In genomic region chr7:102245775-102246174, GRCm38 (mm10) we compare ENCODE assay signal across 7 mouse cellular contexts. TPM values are rescaled to one million over a fixed set of nuclear protein-coding genes. Genes with fewer than 3 reads are reported as not detected.
DNase-seq lines count a peak whose midpoint lies in the region; ATAC-seq and TF ChIP-seq lines count a peak whose summit lies in the region.

No protein-coding gene starts in this region.

- H3K27me3 ChIP-seq in limb, embryonic 11.5 days (ENCODE audit: control insufficient read depth, insufficient read depth, low read length), result no peaks in the 10 kb centered on the region
- H3K27me3 ChIP-seq in neural tube, embryonic 13.5 days, result no peaks in the 10 kb centered on the region

- no peak overlapping the region; the same call in 1 of the 2 replicates for H3K4me3 ChIP-seq in layer of hippocampus, adult 2 months
- H3K4me3 ChIP-seq in limb, embryonic 11.5 days (ENCODE audit: low read depth, low read length), result no peak overlapping the region
- no peak overlapping the region for H3K4me3 ChIP-seq in neural tube, embryonic 13.5 days

- peaks cover 30% of the 10 kb centered on the region for H3K4me1 ChIP-seq in limb, embryonic 11.5 days (ENCODE audit: control insufficient read depth, insufficient read depth, low read length)
- H3K4me1 ChIP-seq in neural tube, embryonic 13.5 days (replicated peaks), result peaks cover 54% of the 10 kb centered on the region

- no peak for ATAC-seq in limb, embryonic 11.5 days (ENCODE audit: insufficient number of reproducible peaks, low FRiP score, low TSS enrichment, low read depth)
- no peak for ATAC-seq in neural tube, embryonic 13.5 days (ENCODE audit: low read depth)

- H3K36me3 ChIP-seq in limb, embryonic 11.5 days (ENCODE audit: control insufficient read depth, insufficient read depth, low read length), result peaks cover 5% of the 10 kb centered on the region; the same call in 1 of the 2 replicates
- H3K36me3 ChIP-seq in neural tube, embryonic 13.5 days, result peaks cover 5% of the 10 kb centered on the region

- peak overlapping the region; percentile 97 for H3K27ac ChIP-seq in layer of hippocampus, adult 2 months
- H3K27ac ChIP-seq in limb, embryonic 11.5 days (replicated peaks; ENCODE audit: low read depth, low read length), result no peak overlapping the region
- H3K27ac ChIP-seq in neural tube, embryonic 13.5 days (replicated peaks), result peak overlapping the region; percentile 28; the same call in 1 of the 2 replicates

- H3K9me3 ChIP-seq in limb, embryonic 11.5 days (ENCODE audit: control insufficient read depth, low read length), result no peaks in the 10 kb centered on the region
- H3K9me3 ChIP-seq in neural tube, embryonic 13.5 days, result no peaks in the 10 kb centered on the region

- peak in 1 of 2 experiments; percentile 51 for DNase-seq in layer of hippocampus, adult 2 months (ENCODE audit: low spot score in 2 of 2)
- DNase-seq in layer of hippocampus, adult 9-10 months (ENCODE audit: low spot score), result no peak
- DNase-seq in adipocyte (ENCODE audit: low spot score), result peak; percentile 22
- DNase-seq in gastrocnemius, postnatal 36 days, result peak; percentile 29 to 33
- DNase-seq in limb, embryonic 11.5 days (ENCODE audit: low spot score), result no peak
- DNase-seq in testis, postnatal 10 days (ENCODE audit: low spot score), result no peak

- peak overlapping the region; percentile 12; the same call in 1 of the 2 replicates for H3K9ac ChIP-seq in limb, embryonic 11.5 days (ENCODE audit: low read length)
- no peak overlapping the region for H3K9ac ChIP-seq in neural tube, embryonic 13.5 days

- H3K4me2 ChIP-seq in limb, embryonic 11.5 days (ENCODE audit: low read depth, severe bottlenecking), result no peak overlapping the region
- H3K4me2 ChIP-seq in neural tube, embryonic 13.5 days, result no peak overlapping the region

- TF ChIP-seq CTCF in layer of hippocampus, adult 2 months (conservative IDR thresholded peaks at IDR 0.05), result no peak

- intact Hi-C loops in gastrocnemius, postnatal 36 days (cut with DNase I), result no loop called here

- WGBS in limb, embryonic 11.5 days, result 16% methylated on average over 1 of the region's 1 CpGs
- WGBS in neural tube, embryonic 13.5 days, result 13% methylated on average over 1 of the region's 1 CpGs

RNA-seq across cellular contexts. Expression of gene Rhog, which starts 10.1 kb away (rescaled TPM):
- 10 to 100 TPM; 23.4 to 23.9 TPM for total RNA-seq in layer of hippocampus, adult 2 months (2021)
- total RNA-seq in gastrocnemius, postnatal 36 days (2021), result 10 to 100 TPM; 15.6 to 15.7 TPM
- 54.4 and 58.7 TPM in 2 replicates for polyA plus RNA-seq in limb, embryonic 11.5 days (2014; fragmentation: Nextera tagmentation; extraction: Ambion mirVana)
- 20.1 and 22.5 TPM in 2 replicates for polyA plus RNA-seq in neural tube, embryonic 13.5 days (2015; fragmentation: Nextera tagmentation; extraction: Ambion mirVana)

RNA-seq across cellular contexts. Expression of gene Stim1, which starts 21.8 kb away (rescaled TPM):
- total RNA-seq in layer of hippocampus, adult 2 months (2021), result 10 to 100 TPM; 61.3 to 66.8 TPM
- 100 to 1,000 TPM; 155 to 167 TPM for total RNA-seq in gastrocnemius, postnatal 36 days (2021)
- polyA plus RNA-seq in limb, embryonic 11.5 days (2014; fragmentation: Nextera tagmentation; extraction: Ambion mirVana), result 14.2 and 15.8 TPM in 2 replicates
- 10.2 and 11.6 TPM in 2 replicates for polyA plus RNA-seq in neural tube, embryonic 13.5 days (2015; fragmentation: Nextera tagmentation; extraction: Ambion mirVana)

RNA-seq across cellular contexts. Expression of gene Pgap2, which starts 35.8 kb away (rescaled TPM):
- total RNA-seq in layer of hippocampus, adult 2 months (2021), result 10 to 100 TPM; 24.3 to 30.6 TPM
- total RNA-seq in gastrocnemius, postnatal 36 days (2021), result 10 to 100 TPM; 23.3 to 25.4 TPM
- polyA plus RNA-seq in limb, embryonic 11.5 days (2014; fragmentation: Nextera tagmentation; extraction: Ambion mirVana), result 73.7 and 78.3 TPM in 2 replicates
- 47.5 and 49.6 TPM in 2 replicates for polyA plus RNA-seq in neural tube, embryonic 13.5 days (2015; fragmentation: Nextera tagmentation; extraction: Ambion mirVana)

RNA-seq across cellular contexts. Expression of gene Nup98, which starts 35.8 kb away (rescaled TPM):
- 10 to 100 TPM; 40.7 to 45.0 TPM for total RNA-seq in layer of hippocampus, adult 2 months (2021)
- 10 to 100 TPM; 20.8 to 22.6 TPM for total RNA-seq in gastrocnemius, postnatal 36 days (2021)
- 53.7 and 55.2 TPM in 2 replicates for polyA plus RNA-seq in limb, embryonic 11.5 days (2014; fragmentation: Nextera tagmentation; extraction: Ambion mirVana)
- polyA plus RNA-seq in neural tube, embryonic 13.5 days (2015; fragmentation: Nextera tagmentation; extraction: Ambion mirVana), result 21.6 and 23.7 TPM in 2 replicates

Comparison
In these comparisons a context has a peak if more than half of its experiments do, and no peak if none do; other contexts are left out.
1. DNase-seq: peak in adipocyte (single experiment) and gastrocnemius, postnatal 36 days (2 of 2); none in layer of hippocampus, adult 9-10 months (single experiment), limb, embryonic 11.5 days (single experiment) and testis, postnatal 10 days (single experiment).